Mouse (Mus musculus) testis, adult 2 months (tissue): ENCODE results near the gene Mkrn1.

Experiments
- CTCF ChIP-seq: fragments of 200-500 bp; IDR thresholded peaks from 2 replicates; pipeline ENCODE4 v1.5.1; 2012; ENCODE audit warnings: low read depth, mild to moderate bottlenecking, inconsistent platforms, low read length, moderate library complexity; ENCODE audit not compliant: control insufficient read depth, insufficient read depth, insufficient replicate concordance
- POLR2A ChIP-seq: fragments of 200-500 bp; IDR thresholded peaks from 2 replicates; pipeline ENCODE4 v1.6.1; 2012; ENCODE audit warnings: low read depth, mild to moderate bottlenecking, inconsistent platforms, low read length, moderate library complexity; ENCODE audit not compliant: control insufficient read depth

DNA sequence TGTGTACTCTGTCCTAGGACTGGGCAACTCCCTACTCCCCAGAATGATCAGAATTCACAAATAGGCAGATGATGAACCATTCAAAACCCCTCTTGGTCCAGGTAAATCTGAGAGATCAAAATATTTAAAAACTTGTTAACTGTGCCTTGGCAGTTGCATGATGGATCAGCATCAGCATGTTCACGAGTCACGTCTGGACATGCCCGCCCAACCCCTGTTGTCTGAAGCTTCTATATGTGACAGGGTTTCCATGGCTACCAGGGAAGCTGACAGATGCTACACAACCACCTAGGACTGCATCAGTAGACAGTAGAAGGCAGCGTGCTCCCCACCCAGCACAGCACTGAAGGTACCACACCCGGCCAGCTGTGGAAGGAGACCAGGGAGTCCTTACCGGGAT lies 71.3 kb downstream of the Mkrn1 start:
- TF ChIP-seq POLR2A (no peak), CTCF (no peak)
